Mouse (Mus musculus) embryonic facial prominence, embryonic 11.5 days (tissue): ENCODE measurements around the gene Ddx19a. TPM values are rescaled to one million over a fixed set of nuclear protein-coding genes. Genes with fewer than 3 reads are reported as not detected.
"Not testable (repeated sequence)": the region's sequence is repeated elsewhere in the genome, so short reads cannot be mapped to it uniquely, and the experiment has no call there.

Source experiments
- ATAC-seq: fragments of 200-750 bp; cut with Nextera tagmentation; replicated peaks from 2 replicates; pipeline ENCODE4 v1.8.0; 2017; ENCODE audit warnings: low read depth; ENCODE audit not compliant: insufficient number of reproducible peaks, low FRiP score, low TSS enrichment
- DNase-seq: peaks from one replicate; pipeline ENCODE4 v3.0.0-alpha.2; 2015; ENCODE audit warnings: low spot score
- H3K27ac ChIP-seq: fragments of 300-500 bp; sonication (generic); replicated peaks from 2 replicates; pipeline ENCODE4 v1.5.1; 2014; ENCODE audit warnings: mild to moderate bottlenecking, low read depth, low read length, control low read depth
- H3K27me3 ChIP-seq: fragments of 300-500 bp; sonication (generic); 2 replicates; pipeline ENCODE4 v1.6.1; 2014; ENCODE audit warnings: mild to moderate bottlenecking, low read length, moderate library complexity, mixed read lengths; ENCODE audit not compliant: control insufficient read depth, insufficient read depth
- H3K36me3 ChIP-seq: fragments of 300-500 bp; sonication (generic); replicated peaks from 2 replicates; pipeline ENCODE4 v1.6.1; 2014; ENCODE audit warnings: low read depth, mild to moderate bottlenecking, low read length, moderate library complexity, mixed read lengths; ENCODE audit not compliant: control insufficient read depth, insufficient read depth
- H3K4me1 ChIP-seq: fragments of 300-500 bp; sonication (generic); 2 replicates; pipeline ENCODE4 v1.6.1; 2014; ENCODE audit warnings: low read length, mixed read lengths; ENCODE audit not compliant: control insufficient read depth, insufficient read depth
- H3K4me2 ChIP-seq: fragments of 300-500 bp; sonication (generic); 2 replicates; pipeline ENCODE4 v1.6.1; 2014; ENCODE audit warnings: low read depth, mild to moderate bottlenecking, control low read depth, low read length, moderate library complexity
- H3K4me3 ChIP-seq: fragments of 300-500 bp; sonication (generic); 2 replicates; pipeline ENCODE4 v1.5.1; 2014; ENCODE audit warnings: low read depth, low read length, control low read depth
- H3K9ac ChIP-seq: fragments of 300-500 bp; sonication (generic); replicated peaks from 2 replicates; pipeline ENCODE4 v1.6.1; 2014; ENCODE audit warnings: mild to moderate bottlenecking, control low read depth, low read length
- H3K9me3 ChIP-seq: fragments of 300-500 bp; sonication (generic); replicated peaks from 2 replicates; pipeline ENCODE4 v1.6.1; 2016; ENCODE audit warnings: mild to moderate bottlenecking, low read length, inconsistent platforms, mixed read lengths; ENCODE audit not compliant: control insufficient read depth
- WGBS: fragments of 180-500 bp; shearing (Covaris S2); extraction: QIAGEN DNeasy Blood & Tissue Kit; methylation state at CpG from one replicate; pipeline ENCODE4 v1.1.7; 2014; 5-methylcytosine and 5-hydroxymethylcytosine counted together
- polyA plus RNA-seq: library from polyadenylated mRNA; unstranded; fragments of >200 nt; fragmentation: Nextera tagmentation; extraction: Ambion mirVana; gene quantifications from 2 replicates; pipeline ENCODE4 v1.2.1, GENCODE M21; 2014

The Ddx19a gene
- polyA plus RNA-seq, 1 experiment from 2014 or later, result 30.9 TPM

DNA sequence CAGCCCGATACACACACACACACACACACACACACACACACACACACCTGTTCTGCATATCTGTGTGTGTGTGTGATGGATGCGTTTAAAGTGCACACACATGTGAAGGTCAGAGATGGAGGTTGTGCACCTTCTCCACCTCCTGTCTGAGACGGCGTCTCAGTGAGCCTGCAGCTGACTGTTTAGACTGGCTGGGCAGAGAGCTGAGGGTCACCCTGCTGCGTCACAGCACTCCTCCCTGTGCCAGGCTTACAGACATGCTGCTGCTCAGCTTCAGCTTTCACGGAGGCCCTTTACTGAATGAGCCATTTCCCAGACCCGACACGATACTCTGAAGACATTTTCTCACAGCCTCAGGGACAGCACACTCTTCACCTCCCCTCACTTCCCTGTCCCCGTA, 7.6 kb downstream of the Ddx19a start:
- 89% methylated on average over 9 of the region's 9 CpGs for WGBS
- peaks cover 9% of the 10 kb centered on the region for H3K36me3 ChIP-seq
- no peak overlapping the region for H3K27ac ChIP-seq
- no peak overlapping the region for H3K4me3 ChIP-seq
- no peaks in the 10 kb centered on the region for H3K9me3 ChIP-seq
- H3K9ac ChIP-seq, result no peak overlapping the region
- DNase-seq (no peak), ATAC-seq (no peak)
- no peaks in the 10 kb centered on the region for H3K27me3 ChIP-seq
- H3K4me2 ChIP-seq, result no peak overlapping the region
- no peaks in the 10 kb centered on the region for H3K4me1 ChIP-seq

DNA sequence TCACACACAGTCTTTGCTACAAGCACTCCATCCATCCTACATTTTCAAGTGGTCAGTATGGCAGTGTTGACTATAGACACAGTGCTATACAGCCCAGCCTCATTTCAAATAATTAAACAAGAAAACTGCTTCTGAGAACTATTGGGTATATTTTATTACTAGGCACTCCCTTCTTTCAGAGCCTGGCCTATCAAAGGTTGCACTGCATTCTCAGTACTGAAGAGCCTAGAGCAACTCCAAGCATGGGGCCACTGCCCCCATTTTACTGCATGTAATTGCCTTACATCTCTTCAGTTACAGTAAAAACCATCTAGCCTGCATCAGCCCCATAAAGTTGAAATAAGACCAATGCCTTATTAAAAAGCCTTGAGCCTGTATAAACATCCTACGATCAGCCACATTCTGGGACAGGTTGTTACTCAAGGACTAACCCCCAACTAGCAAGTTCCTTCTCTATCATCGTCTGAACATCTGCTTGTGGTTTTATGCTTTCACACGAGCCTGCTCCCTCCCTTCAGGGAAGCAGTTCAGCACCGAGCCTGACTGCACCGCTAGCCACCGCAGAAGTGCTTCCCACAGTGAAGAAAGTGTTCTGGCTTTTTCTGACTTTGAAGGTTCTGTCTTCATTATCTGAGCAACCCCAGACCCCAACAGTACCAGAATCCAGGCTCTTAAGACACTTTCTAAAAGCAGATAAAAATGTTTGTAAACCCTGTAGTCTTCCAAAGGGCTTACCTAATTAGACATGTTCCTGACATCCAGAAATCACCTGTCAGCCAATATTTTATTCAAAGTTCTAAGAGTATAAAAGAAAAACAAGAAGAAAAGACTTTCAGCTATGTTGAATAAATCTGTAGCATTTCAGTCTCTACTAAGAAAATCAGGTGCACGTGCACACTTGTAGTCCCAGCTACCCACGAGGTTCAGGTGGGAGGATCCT, 9.5 kb downstream of the Ddx19a start:
- Histone ChIP-seq H3K27me3 (no peaks in the 10 kb centered on the region), H3K4me3 (no peak overlapping the region), H3K27ac (no peak overlapping the region), H3K4me2 (no peak overlapping the region), H3K9me3 (no peaks in the 10 kb centered on the region), H3K9ac (no peak overlapping the region), H3K4me1 (no peaks in the 10 kb centered on the region), H3K36me3 (peaks cover 10% of the 10 kb centered on the region)
- 85% methylated on average over 8 of the region's 8 CpGs for whole genome bisulfite sequencing
- DNase-seq (no peak), ATAC-seq (no peak)

DNA sequence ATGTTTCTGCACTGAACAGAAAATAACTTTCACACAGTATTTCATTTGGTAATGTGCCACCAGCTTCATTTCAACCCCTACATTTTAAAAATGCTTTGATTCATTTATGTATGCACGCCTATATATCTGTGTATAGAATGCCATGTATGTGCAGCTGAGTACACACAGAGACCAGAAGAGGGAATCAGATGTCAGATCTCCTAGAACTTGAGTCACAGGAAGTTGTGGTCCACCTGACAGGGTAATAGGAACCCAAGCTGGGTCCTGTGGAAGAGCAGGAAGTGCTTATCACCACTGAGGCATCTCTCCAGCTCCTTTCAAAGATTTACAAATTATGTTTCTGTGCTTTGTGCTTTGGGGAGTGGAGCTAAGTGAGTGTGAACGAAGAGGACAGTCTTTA, 16.3 kb downstream of the Ddx19a start:
- Histone ChIP-seq H3K4me2 (no peak overlapping the region), H3K27ac (no peak overlapping the region), H3K4me3 (no peak overlapping the region), H3K4me1 (no peaks in the 10 kb centered on the region), H3K9ac (no peak overlapping the region), H3K36me3 (peaks cover 12% of the 10 kb centered on the region), H3K9me3 (no peaks in the 10 kb centered on the region), H3K27me3 (no peaks in the 10 kb centered on the region)
- ATAC-seq, result no peak
- 90% methylated on average over 2 of the region's 2 CpGs for WGBS
- DNase-seq, result no peak

DNA sequence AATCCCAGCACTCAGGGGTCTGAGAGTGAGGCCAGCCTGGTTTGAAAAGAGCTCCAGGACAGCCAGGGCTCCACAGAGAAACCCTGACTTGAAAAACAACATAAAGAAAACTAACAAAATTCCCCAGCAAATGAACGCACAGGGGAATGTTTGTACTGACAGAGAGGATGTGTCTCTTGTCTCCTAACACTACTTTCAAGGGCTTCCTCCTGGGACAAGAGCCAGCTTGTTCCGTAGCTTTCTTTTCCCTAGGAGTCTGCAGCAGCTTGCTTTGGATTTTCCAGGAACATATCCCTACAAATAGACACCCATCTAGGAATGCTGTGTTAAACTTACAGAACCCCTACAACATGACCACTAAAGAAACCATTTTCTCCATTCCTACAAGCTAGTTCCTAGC, 19.6 kb downstream of the Ddx19a start:
- H3K4me2 ChIP-seq, H3K4me3 ChIP-seq, H3K27me3 ChIP-seq, H3K27ac ChIP-seq, H3K9ac ChIP-seq, ATAC-seq, H3K4me1 ChIP-seq, DNase-seq, H3K9me3 ChIP-seq: not testable (repeated sequence)
- peaks cover 11% of the 10 kb centered on the region for H3K36me3 ChIP-seq
- 80% methylated on average over 2 of the region's 2 CpGs for WGBS

DNA sequence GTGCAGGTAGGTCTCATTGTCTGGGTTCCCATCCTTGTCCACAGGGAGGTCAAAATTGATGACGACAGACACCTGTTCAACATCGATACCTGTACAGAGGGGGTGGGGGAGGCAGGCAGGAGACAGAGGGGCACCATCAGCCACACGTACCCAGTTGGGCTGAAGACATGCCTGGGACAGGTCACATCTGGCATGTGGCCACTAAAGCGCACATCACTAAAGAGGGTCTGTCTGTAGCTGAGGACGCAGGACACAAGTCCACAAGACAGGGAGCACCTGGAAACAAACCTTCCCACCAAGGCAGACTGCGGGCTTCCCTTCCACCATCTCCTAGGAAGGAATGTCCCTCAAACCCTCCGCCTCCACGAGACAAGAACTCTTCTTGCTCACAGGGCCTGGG, 21.1 kb downstream of the Ddx19a start:
- not testable (repeated sequence) for H3K36me3 ChIP-seq

DNA sequence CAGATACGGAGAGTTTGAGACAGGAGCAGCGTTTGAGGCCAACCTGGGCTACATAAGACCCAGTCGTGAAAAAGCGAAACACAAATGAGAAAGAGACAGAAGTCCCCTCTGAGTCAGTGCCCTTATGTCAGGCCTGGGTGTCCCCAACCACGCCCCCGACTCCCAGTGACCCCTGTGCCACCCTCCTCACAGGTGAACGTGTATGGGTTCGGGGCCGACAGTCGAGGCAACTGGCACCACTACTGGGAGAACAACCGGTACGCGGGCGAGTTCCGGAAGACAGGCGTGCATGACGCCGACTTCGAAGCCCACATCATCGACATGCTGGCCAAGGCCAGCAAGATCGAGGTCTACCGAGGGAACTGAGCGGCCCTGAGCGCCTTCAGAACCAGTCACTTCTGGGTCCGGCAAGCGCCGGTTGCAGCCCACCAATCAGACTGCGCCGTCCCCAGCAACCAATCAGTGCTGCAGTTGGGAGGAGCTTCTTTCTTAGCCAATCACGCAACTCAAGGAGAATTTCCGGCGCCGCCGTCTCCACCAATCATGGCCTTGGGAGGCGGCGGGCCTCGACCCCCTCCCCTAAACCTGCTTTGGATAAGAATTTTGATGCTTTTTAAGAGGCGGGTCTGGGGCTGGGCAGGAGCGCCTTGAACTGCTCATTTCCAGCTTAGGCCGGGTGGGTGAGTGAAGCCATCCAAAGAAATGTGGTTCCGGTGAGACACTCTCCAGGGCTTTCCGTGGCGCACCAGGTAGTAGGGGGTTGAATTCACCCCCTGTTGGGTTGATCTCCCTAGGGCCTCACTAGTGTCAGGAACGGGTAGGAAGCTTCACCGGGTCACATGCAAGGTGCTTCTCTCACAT, 27.5 kb downstream of the Ddx19a start:
- Histone ChIP-seq H3K36me3 (peaks cover 2% of the 10 kb centered on the region; the same call in 1 of the 2 replicates), H3K4me2 (peak overlapping the region; percentile 79), H3K4me3 (peak overlapping the region; percentile 38), H3K27me3 (no peaks in the 10 kb centered on the region), H3K27ac (no peak overlapping the region), H3K9ac (peak overlapping the region; percentile 53), H3K4me1 (no peaks in the 10 kb centered on the region), H3K9me3 (no peaks in the 10 kb centered on the region)
- WGBS, result 6% methylated on average over 45 of the region's 45 CpGs
- ATAC-seq, result peak; percentile 96
- peak; percentile 96 for DNase-seq

More for the DNA sequence above, 21.1 kb downstream of the Ddx19a start:
- not testable (repeated sequence) for H3K4me3 ChIP-seq, ATAC-seq, H3K9me3 ChIP-seq, DNase-seq, H3K4me2 ChIP-seq, H3K27ac ChIP-seq, H3K27me3 ChIP-seq, H3K4me1 ChIP-seq, H3K9ac ChIP-seq
- 95% methylated on average over 8 of the region's 8 CpGs for WGBS

DNA sequence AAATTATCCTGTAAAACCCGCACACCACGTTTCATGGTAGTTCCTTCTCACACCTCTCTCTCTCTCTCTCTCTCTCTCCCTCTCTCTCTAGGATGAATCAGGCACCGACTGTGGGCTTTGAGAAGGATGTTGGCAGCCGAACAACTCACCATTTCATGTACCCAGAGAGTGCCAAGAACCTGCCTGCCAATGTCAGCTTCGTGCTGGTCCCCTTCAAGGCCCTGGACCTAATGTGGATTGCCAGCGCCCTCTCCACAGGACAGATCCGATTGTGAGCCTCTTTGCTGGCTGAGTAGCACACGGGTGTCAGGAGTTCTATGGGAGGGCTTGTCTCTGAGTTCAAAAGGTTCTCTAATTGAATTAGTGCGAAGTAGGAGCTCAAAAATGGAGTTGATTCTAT, 30.3 kb downstream of the Ddx19a start:
- no peak for ATAC-seq

More for the DNA sequence above, 30.3 kb downstream of the Ddx19a start:
- Histone ChIP-seq H3K4me3 (no peak overlapping the region), H3K36me3 (peaks cover 2% of the 10 kb centered on the region; the same call in 1 of the 2 replicates), H3K27ac (no peak overlapping the region), H3K9me3 (no peaks in the 10 kb centered on the region), H3K27me3 (no peaks in the 10 kb centered on the region), H3K4me2 (no peak overlapping the region), H3K9ac (no peak overlapping the region), H3K4me1 (no peaks in the 10 kb centered on the region)
- 85% methylated on average over 9 of the region's 9 CpGs for WGBS
- no peak for DNase-seq
